Mouse (Mus musculus) left cerebral cortex, postnatal 10 days (tissue): ENCODE results near the gene Asna1. TPM values are rescaled to one million over a fixed set of nuclear protein-coding genes. Genes with fewer than 3 reads are reported as not detected.

ENCODE experiments used
- DNase-seq, 2 experiments: peaks; one replicate each; pipeline ENCODE4 v3.0.0; 2021 to 2022; ENCODE audit warnings: low spot score in 2 of 2, mixed read lengths in 1 of 2; ENCODE audit errors: extremely low spot score in 1 of 2
- intact Hi-C: fragments of 180-260 bp; cut with DNase I; formaldehyde crosslinking; loops from one replicate; pipeline ENCODE4 v1.15.1; 2025
- total RNA-seq, 2 experiments: library from RNA; stranded (reverse); gene quantifications; 2 replicates each; pipeline ENCODE4 v1.2.3; 2021

Gene Asna1
- total RNA-seq, 2 experiments from 2014 or later, result 111 to 113 TPM

DNA sequence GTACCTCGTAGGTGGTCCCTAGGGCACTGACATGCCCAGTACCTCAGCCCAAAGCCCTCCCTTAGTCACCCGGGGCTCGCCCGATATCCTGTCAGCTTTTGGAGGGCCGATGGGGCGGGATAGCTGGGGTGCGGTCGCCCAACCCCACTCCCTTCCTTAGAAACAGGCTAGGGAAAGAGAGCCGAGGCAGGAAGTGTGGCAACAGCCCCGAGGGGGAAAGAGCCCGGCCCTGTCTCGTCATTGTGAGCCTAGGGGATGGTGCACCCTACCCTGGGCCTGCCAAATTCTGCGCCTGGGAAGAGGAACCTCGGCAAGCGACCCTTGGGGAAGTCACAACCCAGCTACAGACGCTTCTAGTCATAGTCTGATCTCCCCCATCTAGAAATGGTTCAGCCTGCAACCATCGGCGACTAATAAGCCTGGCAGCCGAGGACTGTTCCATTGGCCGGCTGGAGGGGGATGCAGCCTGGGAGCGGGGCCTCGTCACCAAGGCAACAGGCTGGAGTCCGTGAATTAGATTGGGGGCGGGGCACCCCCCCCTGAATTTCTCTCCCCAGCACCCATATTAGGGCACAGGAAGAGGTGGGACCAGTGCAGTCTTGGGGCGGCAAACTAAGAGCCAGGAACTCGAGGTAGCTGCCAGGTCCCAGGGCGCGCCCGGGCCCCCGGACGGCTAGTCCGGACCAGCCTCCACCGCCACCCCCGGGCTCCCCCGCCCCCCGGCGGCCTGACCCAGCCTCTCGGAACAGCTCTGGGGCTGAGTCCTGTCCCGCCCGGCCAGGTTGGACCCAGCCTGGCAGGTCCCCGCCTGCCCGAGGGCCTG is 45.3 kb downstream of the Asna1 start:
- DNase-seq, result peak; percentile 91 to 96
- intact Hi-C loops, result no loop called here

DNA sequence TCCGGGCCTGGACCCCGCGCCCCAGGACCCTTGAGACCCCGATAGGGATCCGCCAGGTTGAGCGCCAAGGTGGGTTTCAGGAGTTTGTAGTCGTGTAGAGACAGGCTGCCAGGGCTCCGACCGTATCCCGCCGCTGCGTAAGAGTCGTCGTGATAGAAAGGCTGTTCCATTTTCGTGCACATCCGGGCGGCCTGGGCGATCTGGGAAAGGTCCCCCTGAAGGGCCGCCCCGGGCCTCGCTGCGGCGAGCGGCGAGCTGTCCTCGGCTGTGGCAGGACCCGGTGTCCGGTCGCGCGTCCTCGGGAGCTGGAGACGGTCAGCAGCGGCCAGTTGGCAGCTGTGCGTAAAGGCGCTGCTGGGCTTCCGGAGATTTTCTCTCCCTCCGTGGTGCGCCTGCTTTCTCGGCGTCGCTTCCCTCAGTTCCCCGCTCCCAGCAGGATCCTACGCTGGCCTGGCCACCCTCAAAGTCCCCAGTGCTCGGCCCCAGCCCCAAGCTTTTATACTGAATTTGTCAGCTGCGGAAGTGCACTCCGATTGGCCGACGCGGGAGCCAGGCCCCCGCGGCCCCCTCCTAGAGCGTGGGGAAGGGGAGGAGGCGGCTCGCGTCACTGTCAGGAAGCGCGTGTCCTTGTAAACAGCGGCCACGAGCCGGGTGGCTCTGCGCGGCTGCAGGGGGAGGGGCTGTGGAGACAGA is 46.7 kb downstream of the Asna1 start, which contains the start of gene Junb:
Gene Junb (minus strand): TSS at position 471 of the 693 bp plus-strand sequence.
- peak; percentile 92 to 97 for DNase-seq
- intact Hi-C loops, result no loop called here

DNA sequence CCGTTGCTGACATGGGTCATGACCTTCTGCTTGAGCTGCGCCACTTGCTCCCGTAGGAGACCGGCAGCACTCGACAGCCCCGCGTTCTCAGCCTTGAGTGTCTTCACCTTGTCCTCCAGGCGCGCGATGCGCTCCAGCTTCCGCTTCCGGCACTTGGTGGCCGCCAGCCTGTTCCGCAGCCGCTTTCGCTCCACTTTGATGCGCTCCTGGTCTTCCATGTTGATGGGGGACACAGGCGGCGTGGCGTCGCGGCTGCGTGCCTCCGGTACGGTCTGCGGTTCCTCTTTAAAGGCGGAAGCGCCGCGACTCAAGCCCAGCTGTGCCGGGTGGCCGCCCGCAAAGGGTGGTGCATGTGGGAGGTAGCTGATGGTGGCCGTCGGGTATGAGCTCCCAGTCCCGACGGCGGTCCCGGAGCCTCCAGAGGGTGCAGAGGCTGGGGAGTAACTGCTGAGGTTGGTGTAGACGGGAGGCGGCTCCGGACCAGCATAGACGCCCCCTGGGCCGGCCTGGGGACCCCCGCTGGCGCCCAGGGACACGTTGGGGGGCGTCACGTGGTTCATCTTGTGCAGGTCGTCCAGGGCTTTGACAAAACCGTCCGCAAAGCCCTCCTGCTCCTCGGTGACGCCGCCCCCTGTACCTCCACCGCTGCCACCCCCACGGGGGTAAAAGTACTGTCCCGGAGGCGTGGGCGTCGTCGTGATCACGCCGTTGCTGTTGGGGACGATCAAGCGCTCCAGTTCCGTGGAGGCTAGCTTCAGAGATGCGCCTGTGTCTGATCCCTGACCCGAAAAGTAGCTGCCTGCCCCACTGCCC is 47.4 kb downstream of the Asna1 start:
- DNase-seq, result peak in 1 of 2 experiments; percentile 83

DNA sequence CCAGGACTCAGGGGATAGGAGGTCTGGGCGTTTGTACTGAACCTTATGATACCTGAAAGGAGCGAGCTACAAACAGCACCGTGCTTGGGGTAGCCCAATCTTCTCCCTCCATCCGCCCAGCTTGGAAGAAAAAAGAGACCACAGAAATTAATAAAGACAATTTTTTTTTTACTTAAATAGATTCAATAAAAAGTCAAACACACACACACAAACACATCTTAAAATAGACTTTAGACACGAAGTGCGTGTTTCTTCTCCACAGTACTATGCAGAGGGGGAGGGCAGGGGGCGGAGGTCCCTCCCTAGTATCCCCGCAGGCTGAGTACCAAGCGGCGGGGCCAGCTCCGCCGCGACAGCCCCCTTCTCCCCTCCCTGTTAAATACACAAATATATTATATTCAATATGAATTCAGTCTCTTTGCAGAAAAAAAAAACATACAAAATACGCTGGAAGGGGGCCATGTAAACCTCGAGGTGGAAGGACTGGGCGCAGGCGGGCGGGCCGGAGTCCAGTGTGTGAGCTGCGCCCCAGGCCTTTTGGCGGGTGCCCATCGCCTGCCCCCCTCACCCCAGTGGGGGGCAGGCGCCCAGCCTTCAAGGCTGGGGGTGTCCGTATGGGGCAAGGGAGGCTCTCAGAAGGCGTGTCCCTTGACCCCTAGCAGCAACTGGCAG is 48.2 kb downstream of the Asna1 start:
- intact Hi-C loops, result no loop called here
- no peak for DNase-seq

More for the DNA sequence above, 47.4 kb downstream of the Asna1 start:
- intact Hi-C loops, result no loop called here

DNA sequence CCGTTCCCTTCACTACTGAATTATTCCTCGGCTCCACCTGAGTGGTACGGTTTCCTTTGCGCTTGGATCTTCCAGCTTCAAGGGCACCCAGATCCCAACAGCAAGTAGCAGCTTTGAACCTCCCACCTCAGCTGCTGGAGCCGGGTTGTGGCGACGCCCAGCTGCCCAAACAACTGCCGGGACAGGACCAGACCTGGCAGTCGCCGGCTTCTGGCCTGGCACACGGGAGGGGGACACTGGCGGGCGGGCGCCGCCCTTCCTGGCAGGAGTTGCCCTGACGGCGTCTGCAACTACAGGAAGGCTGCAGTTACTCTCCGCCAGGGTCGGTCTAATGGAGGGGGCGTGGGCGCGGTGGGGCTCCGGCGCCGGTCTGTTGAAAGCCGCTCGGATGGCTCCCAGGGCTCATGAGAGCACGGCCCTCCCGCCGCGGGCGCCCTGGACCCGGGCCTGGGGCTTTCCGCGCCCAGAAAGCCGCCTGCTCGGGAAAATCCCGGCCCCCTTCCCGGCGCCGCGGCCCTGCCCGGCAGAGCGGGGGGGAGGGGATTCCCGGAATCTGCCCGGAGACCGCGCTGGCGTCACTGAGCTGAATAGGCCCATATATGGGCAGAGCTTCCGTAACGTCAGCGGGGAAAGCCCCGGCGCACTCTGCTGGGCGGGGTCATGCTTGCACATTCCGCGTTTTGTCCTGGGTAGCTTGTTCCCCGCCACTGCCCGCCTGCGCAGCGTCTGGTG is 48.9 kb downstream of the Asna1 start:
- DNase-seq, result peak; percentile 93 to 96
- intact Hi-C loops, result no loop called here

DNA sequence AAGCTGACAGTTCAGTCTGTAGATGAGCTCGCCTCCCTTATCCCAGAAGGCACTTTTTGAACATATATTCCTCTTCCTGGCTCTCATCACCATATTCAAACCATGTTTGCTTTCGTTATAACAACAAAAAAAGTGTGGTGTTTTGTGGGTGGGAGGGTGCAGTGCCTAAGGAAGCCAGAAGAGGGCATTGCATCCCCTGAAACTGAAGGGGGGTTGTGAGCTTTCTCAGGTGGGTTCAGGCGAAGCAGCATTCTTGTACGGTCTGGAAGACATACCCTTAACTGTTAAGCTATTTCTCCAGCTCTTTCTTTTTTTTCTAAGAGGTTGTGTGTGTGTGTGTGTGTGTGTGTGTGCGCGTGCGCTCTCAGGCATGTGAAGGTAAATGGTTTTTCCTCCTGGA is 49.6 kb downstream of the Asna1 start:
- intact Hi-C loops, result loop anchor here (1.0 kb wide), 1 partner anchor 15 kb away; the partner anchor contains the start of gene Hook2
- peak; percentile 63 to 72 for DNase-seq

DNA sequence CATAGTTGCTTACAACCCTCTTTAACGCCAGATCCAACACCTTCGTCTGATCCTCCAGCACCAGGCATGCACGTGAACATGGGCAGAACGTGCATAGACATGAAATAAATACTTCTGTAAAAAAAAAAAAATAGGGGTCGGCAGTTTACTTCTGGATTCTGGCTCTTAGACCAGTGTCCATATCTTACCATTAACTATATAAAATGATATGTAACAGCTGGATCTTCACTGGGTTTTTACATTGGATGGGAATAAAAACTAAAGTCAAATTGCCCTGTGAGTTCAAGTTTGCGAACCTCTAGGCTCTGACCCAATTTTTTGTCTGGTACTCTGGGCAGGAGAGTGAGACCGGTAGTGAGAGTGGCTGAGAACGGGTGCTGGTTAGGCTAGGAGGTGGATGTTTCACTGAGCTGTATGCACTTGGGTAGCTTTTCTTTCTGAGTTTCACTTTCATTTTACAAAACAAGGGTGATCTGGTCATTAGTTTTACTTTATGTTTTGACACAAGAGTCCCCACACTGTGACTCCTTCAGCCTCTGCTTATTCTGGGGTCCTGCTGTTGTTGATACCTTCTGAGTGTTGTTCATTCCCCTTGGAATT is 50.4 kb downstream of the Asna1 start:
- no peak for DNase-seq
- intact Hi-C loops, result loop anchor here (1.0 to 5.0 kb wide), 2 partner anchors 16 to 58 kb away; partner anchors contain the start of gene Hook2

DNA sequence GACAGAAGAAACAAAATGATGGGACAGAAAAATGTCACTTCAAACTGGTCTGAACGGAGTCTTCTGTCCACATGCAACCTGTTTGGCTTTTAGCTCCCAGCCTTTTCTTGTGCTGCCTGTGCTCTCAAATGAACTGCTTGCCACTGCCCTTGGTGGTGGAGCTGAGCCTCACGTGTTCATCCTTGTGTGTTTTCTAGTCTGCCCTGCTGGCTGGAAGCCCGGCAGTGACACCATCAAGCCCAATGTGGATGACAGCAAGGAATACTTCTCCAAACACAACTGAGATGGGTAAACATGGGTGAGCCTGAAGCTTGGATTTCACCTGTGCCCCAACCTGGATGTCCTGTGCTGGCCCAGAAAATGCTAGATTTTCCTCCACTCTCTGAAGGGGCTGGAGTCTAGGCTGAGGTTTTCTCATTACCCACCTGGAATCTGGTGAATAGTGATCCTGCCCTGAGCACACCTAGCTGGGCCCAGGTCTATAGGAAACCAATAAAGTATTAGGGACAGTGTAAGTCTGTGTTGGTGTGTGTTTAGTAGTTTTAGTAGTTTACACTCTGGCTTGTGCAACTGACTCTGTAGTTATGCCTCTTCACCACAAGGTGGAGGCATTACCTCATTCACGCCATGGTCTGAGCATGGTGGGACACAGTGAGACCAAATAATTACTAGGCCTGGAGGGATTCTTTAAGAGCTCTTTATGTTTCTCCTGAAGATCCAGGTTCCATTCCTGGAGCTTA is 51.1 kb downstream of the Asna1 start:
- no peak for DNase-seq
- intact Hi-C loops, result loop anchor here (5.0 kb wide), 1 partner anchor 58 kb away; no protein-coding TSS in a partner anchor

DNA sequence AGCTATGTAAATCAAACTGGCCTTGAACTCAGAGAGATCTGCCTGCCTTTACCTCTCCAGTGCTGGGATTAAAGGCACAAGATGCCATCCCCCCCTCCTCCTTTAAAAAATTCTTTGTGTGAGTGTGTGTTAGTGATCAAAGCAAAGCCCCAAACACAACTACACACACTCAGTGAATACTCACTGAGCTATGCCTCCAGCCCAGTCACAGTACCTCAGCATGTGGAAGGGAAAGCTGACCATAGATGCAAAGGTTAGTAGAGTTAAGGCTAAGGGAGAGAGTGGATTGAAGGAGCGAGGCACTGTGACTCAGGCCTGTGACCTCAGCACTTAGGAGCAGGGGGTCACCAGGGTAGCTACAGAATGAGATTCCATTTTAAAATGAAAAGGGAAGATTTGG is 52.0 kb downstream of the Asna1 start:
- intact Hi-C loops, result loop anchor here (5.0 kb wide), 1 partner anchor 59 kb away; no protein-coding TSS in a partner anchor

DNA sequence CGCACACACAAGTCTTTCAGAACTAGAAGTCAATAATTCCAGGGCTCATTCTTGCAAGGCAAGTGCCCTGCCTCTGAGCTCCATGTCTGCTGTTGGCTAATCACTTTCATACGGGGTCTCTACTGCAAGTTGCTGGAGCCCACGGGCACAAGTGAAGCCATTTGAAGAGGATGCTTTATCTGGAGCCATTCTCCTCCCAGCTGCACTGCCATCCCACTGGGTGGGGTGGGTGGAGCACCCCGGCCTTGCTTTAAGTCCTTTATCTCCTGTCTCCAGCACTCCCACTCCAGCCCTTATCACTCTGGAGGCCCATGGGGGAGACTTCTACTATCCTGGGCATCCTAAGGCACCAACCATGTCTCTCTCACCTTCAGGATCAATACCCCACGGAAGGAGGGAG is 54.2 kb downstream of the Asna1 start:
- DNase-seq, result no peak
- intact Hi-C loops, result loop anchor here (5.0 kb wide), 1 partner anchor 61 kb away; no protein-coding TSS in a partner anchor

More for the DNA sequence above, 52.0 kb downstream of the Asna1 start:
- no peak for DNase-seq

DNA sequence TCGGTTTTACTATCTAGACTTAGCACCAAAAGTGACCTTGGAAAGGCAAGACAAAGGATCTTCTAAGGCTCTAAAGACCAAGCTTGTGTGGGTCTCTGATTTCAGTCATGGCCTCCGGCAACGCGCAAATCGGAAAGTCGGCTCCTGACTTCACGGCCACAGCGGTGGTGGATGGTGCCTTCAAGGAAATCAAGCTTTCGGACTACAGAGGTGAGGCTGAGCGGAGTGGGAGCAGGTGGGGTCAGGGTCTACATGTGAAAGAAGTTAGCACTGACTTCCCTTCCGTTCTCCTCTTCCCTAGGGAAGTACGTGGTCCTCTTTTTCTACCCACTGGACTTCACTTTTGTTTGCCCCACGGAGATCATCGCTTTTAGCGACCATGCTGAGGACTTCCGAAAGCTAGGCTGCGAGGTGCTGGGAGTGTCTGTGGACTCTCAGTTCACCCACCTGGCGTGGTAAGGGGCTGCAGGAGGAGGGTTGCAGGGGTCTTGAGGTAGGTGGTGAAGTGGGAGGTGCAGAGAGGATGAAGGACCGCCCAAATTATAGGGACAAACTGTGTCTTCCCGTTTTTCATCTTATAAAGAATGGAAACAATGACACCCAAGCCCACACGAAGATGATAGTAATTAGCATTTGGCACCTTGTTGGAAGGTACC is 54.8 kb downstream of the Asna1 start:
- DNase-seq, result no peak
- intact Hi-C loops, result loop anchor here (5.0 kb wide), 1 partner anchor 62 kb away; no protein-coding TSS in a partner anchor

DNA sequence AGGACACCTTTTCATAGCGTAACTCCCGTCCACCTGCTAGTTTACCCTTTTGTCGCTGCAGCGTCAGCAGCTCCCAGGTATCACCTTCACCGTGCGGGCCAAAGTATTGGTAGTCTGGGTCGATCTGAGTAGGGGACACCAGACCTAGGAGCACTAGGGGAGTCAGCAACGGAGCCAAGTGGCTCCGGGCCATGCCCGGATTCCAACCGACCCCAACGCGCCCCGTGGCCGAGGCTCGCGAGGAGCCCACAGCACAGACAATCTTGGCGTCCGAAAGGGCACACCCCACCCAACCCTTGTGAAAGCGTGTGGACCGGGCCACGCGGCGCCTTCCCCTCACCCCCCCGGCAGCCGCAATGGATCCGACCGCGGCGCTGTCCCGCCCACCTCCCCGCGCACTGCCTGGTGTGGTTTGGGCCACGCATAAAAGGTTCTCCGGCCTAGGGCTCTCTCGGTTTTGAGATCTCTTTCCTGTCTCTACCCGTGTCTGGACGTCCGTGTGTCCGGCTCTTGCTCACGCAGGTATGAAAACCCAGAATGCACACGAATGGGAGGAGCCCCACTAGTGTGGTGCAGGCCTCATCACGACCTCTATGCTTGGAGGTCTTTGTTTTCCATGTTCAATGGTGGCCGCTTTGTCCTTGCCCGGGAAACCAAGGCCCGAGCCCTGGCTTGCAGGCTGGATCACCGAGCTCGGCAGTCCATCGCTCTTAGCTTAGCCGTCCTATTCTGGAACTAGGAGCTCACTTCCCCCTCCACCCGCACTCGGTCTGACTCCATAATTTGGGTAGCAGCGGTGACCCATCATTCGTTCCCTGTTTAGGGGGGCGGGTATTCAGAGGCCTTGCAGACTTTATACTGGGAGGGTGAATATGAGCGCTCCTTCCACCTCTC is 55.6 kb downstream of the Asna1 start, which contains the start of the genes Gm49661, Prdx2 and Rnaseh2a:
Gene Gm49661 (minus strand): TSS at position 193 of the 894 bp plus-strand sequence.
Gene Prdx2 (plus strand): TSS at position 347 of the 894 bp plus-strand sequence.
Gene Rnaseh2a (minus strand): TSS at position 527 of the 894 bp plus-strand sequence.
- intact Hi-C loops, result loop anchor here (5.0 kb wide), 1 partner anchor 63 kb away; no protein-coding TSS in a partner anchor
- peak; percentile 62 to 84 for DNase-seq

DNA sequence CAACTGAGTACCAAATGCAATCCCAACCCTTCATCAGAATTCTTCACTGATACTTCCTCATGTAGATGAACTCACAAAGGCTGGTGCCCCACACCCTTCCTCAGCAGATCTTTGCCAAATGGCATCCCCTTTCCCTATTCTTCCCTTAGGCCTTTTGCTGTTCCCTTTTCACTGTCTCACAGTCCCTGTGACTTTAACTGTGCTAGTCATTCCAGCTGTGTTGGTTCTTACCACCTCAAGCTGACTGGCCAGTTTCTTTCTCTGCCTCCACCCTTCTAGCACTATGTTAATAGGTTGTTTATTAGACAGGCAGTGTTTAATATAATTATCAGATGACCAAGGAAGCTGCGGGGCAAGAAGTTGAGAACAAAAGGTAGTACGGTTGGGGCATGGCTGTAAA is 56.4 kb downstream of the Asna1 start:
- DNase-seq, result no peak
- intact Hi-C loops, result no loop called here
